Mouse (Mus musculus): ENCODE measurements at regions not wholly inside any gene's neighbourhood (a gene's known extent, or its start where the extent isn't known, plus 50 kb on each side); places are given as distances from the start of the nearest gene placed in this dataset.
A peak's percentile ranks its signal among the peaks of the same experiment; 100 is the strongest.

- H3K4me3 ChIP-seq (ENCODE audit: low read length), result no peak overlapping the region
- ATAC-seq, result 0 out of 2 replicates have a peak, but pooled peaks have one; percentile 21
- no peaks in the 10 kb centered on the region for H3K27me3 ChIP-seq (ENCODE audit: insufficient read depth, low read length)
- no peaks in the 10 kb centered on the region for H3K36me3 ChIP-seq (ENCODE audit: insufficient read depth, low read length)
- peak; percentile 25 for DNase-seq (ENCODE audit: low spot score)
- no peaks in the 10 kb centered on the region for H3K4me1 ChIP-seq (ENCODE audit: insufficient read depth, low read length)
- no peaks in the 10 kb centered on the region for H3K9me3 ChIP-seq (ENCODE audit: low read length)
- no peak overlapping the region for H3K9ac ChIP-seq (replicated peaks; ENCODE audit: low read length)
- H3K27ac ChIP-seq, result no peak overlapping the region
- TF ChIP-seq CTCF (IDR thresholded peaks at IDR 0.05; ENCODE audit: low read depth), result no peak
- H3K4me2 ChIP-seq (ENCODE audit: low read depth, low read length), result no peak overlapping the region
Observed at GRCm38 (mm10) chr6:18796540-18796939, 51.8 kb upstream of the Lsm8 start.
